Mouse (Mus musculus) ES-E14 (cell line): Measurements from ENCODE around the gene Sell.

Experiments
- CHD2 ChIP-seq: IDR thresholded peaks from 2 replicates; pipeline ENCODE4 v1.6.1; 2014; ENCODE audit warnings: mild to moderate bottlenecking, low read depth, low read length, inconsistent platforms
- HCFC1 ChIP-seq: IDR thresholded peaks from 2 replicates; pipeline ENCODE4 v1.6.1; 2012; ENCODE audit warnings: low read length, inconsistent platforms, borderline replicate concordance; ENCODE audit not compliant: insufficient read depth

- TF ChIP-seq CHD2 (no peak), HCFC1 (no peak)
Observed at GRCm38 (mm10) chr1:164062856-164063255, 1.1 kb downstream of the Sell start.
